Mouse (Mus musculus): Measurements from ENCODE around the gene Zfp790. TPM values are rescaled to one million over a fixed set of nuclear protein-coding genes. Genes with fewer than 3 reads are reported as not detected.

The Zfp790 gene
- polyA plus RNA-seq, 2 experiments, result 1.7 to 3.4 TPM

- Histone ChIP-seq H3K27ac (no peak overlapping the region), H3K9me3 (ENCODE audit: control insufficient read depth, low read length) (peaks cover 9% of the 10 kb centered on the region), H3K9ac (replicated peaks) (no peak overlapping the region), H3K27me3 (ENCODE audit: control insufficient read depth, insufficient read depth, low read length) (no peaks in the 10 kb centered on the region), H3K36me3 (replicated peaks; ENCODE audit: control insufficient read depth, insufficient read depth, low read depth) (no peaks in the 10 kb centered on the region), H3K4me3 (ENCODE audit: insufficient read depth in 1 of 2, low read depth in 2 of 2, low read length in 2 of 2) (no peak overlapping the region), H3K4me2 (ENCODE audit: low read depth) (no peak overlapping the region), H3K4me1 (replicated peaks; ENCODE audit: control insufficient read depth in 2 of 2, insufficient read depth in 2 of 2, low read length in 1 of 2) (no peaks in the 10 kb centered on the region)
- TF ChIP-seq EP300 (IDR thresholded peaks at IDR 0.05; ENCODE audit: low read depth) (no peak), CTCF (IDR thresholded peaks at IDR 0.05; ENCODE audit: low read depth) (no peak)
- DNase-seq (ENCODE audit: low read depth in 3 of 3, low spot score in 3 of 3) (no peak), ATAC-seq (ENCODE audit: insufficient read depth) (no peak)
- WGBS (ENCODE audit: insufficient replicate concordance), result 71% methylated on average over 7 of the region's 7 CpGs
Observed at GRCm38 (mm10) chr7:29880056-29880455, 64.1 kb downstream of the Zfp790 start.

MicroRNAs encoded within 50 kb of the gene (microRNA counts, 519-probe panel; counts per million panel counts)
- 69.9 counts per million for microRNA mmu-miR-1964

Small RNAs within 50 kb of the gene (microRNA-seq; reads per million reads assigned to microRNA genes)
- gene Mir1964, result 8.9 reads per million, percentile 18 among the genes with 10 or more reads in this experiment

Other genes with a start within 250 kb of the Zfp790 start
- gene Catsperg2, start 89.1 kb upstream of the Zfp790 start, polyA plus RNA-seq (2012; rRNA removed), result 0.01 TPM in 1 of 2 replicates, not detected in the other
- gene Catsperg2, start 89.1 kb upstream of the Zfp790 start, polyA plus RNA-seq (2014; fragmentation: Nextera tagmentation; extraction: Ambion mirVana), result not detected in 2 replicates
- 2.2 and 2.8 TPM in 2 replicates for gene Zfp84, start 47.6 kb upstream of the Zfp790 start, polyA plus RNA-seq (2012; rRNA removed)
- 3.1 and 4.1 TPM in 2 replicates for gene Zfp84, start 47.6 kb upstream of the Zfp790 start, polyA plus RNA-seq (2014; fragmentation: Nextera tagmentation; extraction: Ambion mirVana)
- gene Zfp30, start 32.1 kb upstream of the Zfp790 start, polyA plus RNA-seq (2012; rRNA removed), result 0.32 and 0.45 TPM in 2 replicates
- gene Zfp30, start 32.1 kb upstream of the Zfp790 start, polyA plus RNA-seq (2014; fragmentation: Nextera tagmentation; extraction: Ambion mirVana), result 0.32 and 0.61 TPM in 2 replicates
- 0.17 and 0.41 TPM in 2 replicates for gene Zfp940, start 37.6 kb downstream of the Zfp790 start, polyA plus RNA-seq (2012; rRNA removed)
- gene Zfp940, start 37.6 kb downstream of the Zfp790 start, polyA plus RNA-seq (2014; fragmentation: Nextera tagmentation; extraction: Ambion mirVana), result 0.61 and 1.0 TPM in 2 replicates
- gene Zfp420, start 43.9 kb downstream of the Zfp790 start, polyA plus RNA-seq (2012; rRNA removed), result 0.69 and 0.92 TPM in 2 replicates
- gene Zfp420, start 43.9 kb downstream of the Zfp790 start, polyA plus RNA-seq (2014; fragmentation: Nextera tagmentation; extraction: Ambion mirVana), result 0.66 and 1.0 TPM in 2 replicates
- gene Zfp27, start 90.5 kb downstream of the Zfp790 start, polyA plus RNA-seq (2012; rRNA removed), result 1.0 and 1.2 TPM in 2 replicates
- gene Zfp27, start 90.5 kb downstream of the Zfp790 start, polyA plus RNA-seq (2014; fragmentation: Nextera tagmentation; extraction: Ambion mirVana), result 1.7 TPM in 2 replicates
- gene Zfp383, start 92.1 kb downstream of the Zfp790 start, polyA plus RNA-seq (2012; rRNA removed), result 0.51 and 0.69 TPM in 2 replicates
- 0.35 and 0.42 TPM in 2 replicates for gene Zfp383, start 92.1 kb downstream of the Zfp790 start, polyA plus RNA-seq (2014; fragmentation: Nextera tagmentation; extraction: Ambion mirVana)
- 1.5 and 1.7 TPM in 2 replicates for gene Zfp74, start 138.0 kb downstream of the Zfp790 start, polyA plus RNA-seq (2012; rRNA removed)
- gene Zfp74, start 138.0 kb downstream of the Zfp790 start, polyA plus RNA-seq (2014; fragmentation: Nextera tagmentation; extraction: Ambion mirVana), result 0.85 and 1.8 TPM in 2 replicates
- 4.5 and 6.1 TPM in 2 replicates for gene Zfp568, start 167.8 kb downstream of the Zfp790 start, polyA plus RNA-seq (2012; rRNA removed)
- gene Zfp568, start 167.8 kb downstream of the Zfp790 start, polyA plus RNA-seq (2014; fragmentation: Nextera tagmentation; extraction: Ambion mirVana), result 7.0 and 8.2 TPM in 2 replicates
- 0.24 and 0.38 TPM in 2 replicates for gene Zfp14, start 235.3 kb downstream of the Zfp790 start, polyA plus RNA-seq (2012; rRNA removed)
- 0.21 and 0.27 TPM in 2 replicates for gene Zfp14, start 235.3 kb downstream of the Zfp790 start, polyA plus RNA-seq (2014; fragmentation: Nextera tagmentation; extraction: Ambion mirVana)